Mouse (Mus musculus): ENCODE measurements around the gene Rad54l2. TPM values are rescaled to one million over a fixed set of nuclear protein-coding genes. Genes with fewer than 3 reads are reported as not detected.
A peak's percentile ranks its signal among the peaks of the same experiment; 100 is the strongest.

Gene Rad54l2
- total and polyA plus RNA-seq, 2 experiments, result 8.1 to 21.5 TPM

- Histone ChIP-seq H3K9ac (ENCODE audit: low read depth, low read length) (no peak overlapping the region), H3K27ac (replicated peaks; ENCODE audit: insufficient read depth, low read depth, low read length) (peak overlapping the region; percentile 53), H3K27me3 (ENCODE audit: control insufficient read depth, insufficient read depth, low read length) (no peaks in the 10 kb centered on the region), H3K79me2 (ENCODE audit: control insufficient read depth, insufficient read depth, low read length) (peaks cover 13% of the 10 kb centered on the region), H3K4me1 (ENCODE audit: control insufficient read depth, insufficient read depth, low read length) (peaks cover 26% of the 10 kb centered on the region), H3K4me3 (ENCODE audit: insufficient read depth, low read depth, low read length) (no peak overlapping the region), H3K36me3 (ENCODE audit: control insufficient read depth, insufficient read depth, low read length) (peaks cover 8% of the 10 kb centered on the region)
- 30% methylated on average over 2 of the region's 2 CpGs for WGBS
- DNase-seq (ENCODE audit: extremely low read depth, low read depth, low spot score), result peak; percentile 84
- TF ChIP-seq POLR2A (IDR thresholded peaks at IDR 0.05; ENCODE audit: extremely low read depth, insufficient read depth, low read length) (no peak), CTCF (IDR thresholded peaks at IDR 0.05; ENCODE audit: low read depth, low read length) (no peak)
These were observed 63.6 kb downstream of the Rad54l2 start for GRCm38 (mm10) chr9:106725435-106725834.

DNA sequence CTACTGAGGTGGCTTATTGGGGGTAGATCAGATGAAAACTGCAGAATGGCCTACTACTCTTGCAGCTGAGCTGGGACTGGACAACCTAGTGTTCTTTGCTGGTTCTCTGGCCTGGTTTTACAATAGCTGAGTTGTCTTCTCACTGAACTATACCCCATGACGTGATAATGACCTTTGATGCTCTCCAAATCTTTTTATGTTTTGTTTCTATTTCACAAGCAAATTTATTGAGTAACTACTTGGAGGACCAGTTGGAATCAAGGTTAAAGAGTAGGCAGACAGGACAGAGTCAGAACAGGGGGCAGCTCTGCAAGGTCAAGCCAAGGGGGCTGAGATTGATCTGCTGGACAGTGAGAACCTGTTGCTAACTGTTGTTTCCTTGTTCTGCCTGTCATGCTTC lies 64.1 kb downstream of the Rad54l2 start:
- Histone ChIP-seq H3K27me3 (ENCODE audit: control insufficient read depth, insufficient read depth, low read length) (no peaks in the 10 kb centered on the region), H3K36me3 (ENCODE audit: control insufficient read depth, insufficient read depth, low read length) (peaks cover 13% of the 10 kb centered on the region), H3K27ac (replicated peaks; ENCODE audit: insufficient read depth, low read depth, low read length) (peak overlapping the region; percentile 99), H3K4me1 (ENCODE audit: control insufficient read depth, insufficient read depth, low read length) (peaks cover 24% of the 10 kb centered on the region), H3K79me2 (ENCODE audit: control insufficient read depth, insufficient read depth, low read length) (peaks cover 10% of the 10 kb centered on the region; the same call in 1 of the 2 replicates), H3K4me3 (ENCODE audit: insufficient read depth, low read depth, low read length) (no peak overlapping the region), H3K9ac (ENCODE audit: low read depth, low read length) (peak overlapping the region; percentile 57)
- peak; percentile 99 for DNase-seq (ENCODE audit: extremely low read depth, low read depth, low spot score)
- TF ChIP-seq CTCF (IDR thresholded peaks at IDR 0.05; ENCODE audit: low read depth, low read length) (no peak), POLR2A (IDR thresholded peaks at IDR 0.05; ENCODE audit: extremely low read depth, insufficient read depth, low read length) (no peak)
- 17% methylated on average over 1 of the region's 1 CpGs for whole genome bisulfite sequencing

DNA sequence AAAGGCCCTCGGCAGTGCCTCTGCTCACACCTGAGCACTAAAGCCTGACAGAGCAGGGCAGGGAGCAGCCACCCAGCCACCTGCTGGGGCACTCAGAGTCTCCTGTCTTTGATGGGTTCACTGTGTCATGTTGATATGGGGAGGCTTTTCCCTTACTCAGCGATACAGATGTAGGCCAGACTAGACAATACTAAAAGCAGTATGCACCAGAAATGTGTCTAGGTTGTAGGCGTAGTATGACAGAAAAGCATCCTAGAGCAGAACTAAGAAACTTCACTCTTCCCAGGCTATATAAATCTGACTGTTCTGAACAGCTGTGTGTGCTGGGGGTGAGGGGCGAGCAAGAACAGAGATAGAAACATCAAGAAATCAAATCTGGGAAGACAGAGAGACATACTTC lies 72.3 kb downstream of the Rad54l2 start:
- TF ChIP-seq CTCF (IDR thresholded peaks at IDR 0.05; ENCODE audit: low read depth, low read length), result no peak
- TF ChIP-seq POLR2A (IDR thresholded peaks at IDR 0.05; ENCODE audit: extremely low read depth, insufficient read depth, low read length), result no peak
- H3K27ac ChIP-seq (replicated peaks; ENCODE audit: insufficient read depth, low read depth, low read length), result peak overlapping the region; percentile 48; the same call in 1 of the 2 replicates
- H3K36me3 ChIP-seq (ENCODE audit: control insufficient read depth, insufficient read depth, low read length), result peaks cover 62% of the 10 kb centered on the region
- H3K79me2 ChIP-seq (ENCODE audit: control insufficient read depth, insufficient read depth, low read length), result peaks cover 3% of the 10 kb centered on the region; the same call in 1 of the 2 replicates
- H3K27me3 ChIP-seq (ENCODE audit: control insufficient read depth, insufficient read depth, low read length), result no peaks in the 10 kb centered on the region
- no peak overlapping the region for H3K9ac ChIP-seq (ENCODE audit: low read depth, low read length)
- DNase-seq (ENCODE audit: extremely low read depth, low read depth, low spot score), result no peak
- H3K4me3 ChIP-seq (ENCODE audit: insufficient read depth, low read depth, low read length), result no peak overlapping the region
- 89% methylated on average over 4 of the region's 4 CpGs for WGBS
- peaks cover 20% of the 10 kb centered on the region for H3K4me1 ChIP-seq (ENCODE audit: control insufficient read depth, insufficient read depth, low read length)

GRCm38 (mm10) chr9:106716232-106716631 lies 72.8 kb downstream of the Rad54l2 start:
- Histone ChIP-seq H3K27ac (replicated peaks; ENCODE audit: insufficient read depth, low read depth, low read length) (peak overlapping the region; percentile 64), H3K4me1 (ENCODE audit: control insufficient read depth, insufficient read depth, low read length) (peaks cover 20% of the 10 kb centered on the region), H3K4me3 (ENCODE audit: insufficient read depth, low read depth, low read length) (no peak overlapping the region), H3K79me2 (ENCODE audit: control insufficient read depth, insufficient read depth, low read length) (peaks cover 3% of the 10 kb centered on the region; the same call in 1 of the 2 replicates), H3K27me3 (ENCODE audit: control insufficient read depth, insufficient read depth, low read length) (no peaks in the 10 kb centered on the region), H3K36me3 (ENCODE audit: control insufficient read depth, insufficient read depth, low read length) (peaks cover 64% of the 10 kb centered on the region), H3K9ac (ENCODE audit: low read depth, low read length) (peak overlapping the region; percentile 55; the same call in 1 of the 2 replicates)
- DNase-seq (ENCODE audit: extremely low read depth, low read depth, low spot score), result peak; percentile 78
- 55% methylated on average over 2 of the region's 2 CpGs for WGBS
- TF ChIP-seq POLR2A (IDR thresholded peaks at IDR 0.05; ENCODE audit: extremely low read depth, insufficient read depth, low read length) (no peak), CTCF (IDR thresholded peaks at IDR 0.05; ENCODE audit: low read depth, low read length) (no peak)

DNA sequence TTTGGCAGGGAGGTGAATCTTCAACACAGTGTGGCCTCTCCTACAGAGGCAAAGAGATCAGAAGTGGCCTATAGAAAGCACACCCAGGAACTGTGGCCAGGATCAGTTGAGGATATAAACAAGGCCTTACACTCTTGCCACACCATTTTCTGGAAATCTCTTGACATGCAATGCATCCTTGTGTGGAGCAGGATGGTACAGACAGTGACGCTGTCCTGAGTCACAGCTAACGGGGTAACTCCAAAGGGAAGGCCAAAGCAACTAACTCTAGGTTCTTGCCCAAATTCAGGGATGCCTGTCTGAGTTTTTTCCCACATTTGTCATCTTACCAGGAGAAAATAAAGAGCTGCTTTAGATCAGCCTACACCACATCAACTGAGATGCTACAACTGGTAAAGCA lies 76.5 kb downstream of the Rad54l2 start:
- H3K79me2 ChIP-seq (ENCODE audit: control insufficient read depth, insufficient read depth, low read length), result peaks cover 3% of the 10 kb centered on the region; the same call in 1 of the 2 replicates
- H3K27ac ChIP-seq (replicated peaks; ENCODE audit: insufficient read depth, low read depth, low read length), result no peak overlapping the region
- 98% methylated on average over 2 of the region's 2 CpGs for WGBS
- no peak overlapping the region for H3K4me3 ChIP-seq (ENCODE audit: insufficient read depth, low read depth, low read length)
- H3K36me3 ChIP-seq (ENCODE audit: control insufficient read depth, insufficient read depth, low read length), result peaks cover 73% of the 10 kb centered on the region
- no peak for DNase-seq (ENCODE audit: extremely low read depth, low read depth, low spot score)
- no peaks in the 10 kb centered on the region for H3K27me3 ChIP-seq (ENCODE audit: control insufficient read depth, insufficient read depth, low read length)
- H3K9ac ChIP-seq (ENCODE audit: low read depth, low read length), result no peak overlapping the region
- TF ChIP-seq CTCF (IDR thresholded peaks at IDR 0.05; ENCODE audit: low read depth, low read length) (no peak), POLR2A (IDR thresholded peaks at IDR 0.05; ENCODE audit: extremely low read depth, insufficient read depth, low read length) (no peak)
- peaks cover 11% of the 10 kb centered on the region for H3K4me1 ChIP-seq (ENCODE audit: control insufficient read depth, insufficient read depth, low read length)

DNA sequence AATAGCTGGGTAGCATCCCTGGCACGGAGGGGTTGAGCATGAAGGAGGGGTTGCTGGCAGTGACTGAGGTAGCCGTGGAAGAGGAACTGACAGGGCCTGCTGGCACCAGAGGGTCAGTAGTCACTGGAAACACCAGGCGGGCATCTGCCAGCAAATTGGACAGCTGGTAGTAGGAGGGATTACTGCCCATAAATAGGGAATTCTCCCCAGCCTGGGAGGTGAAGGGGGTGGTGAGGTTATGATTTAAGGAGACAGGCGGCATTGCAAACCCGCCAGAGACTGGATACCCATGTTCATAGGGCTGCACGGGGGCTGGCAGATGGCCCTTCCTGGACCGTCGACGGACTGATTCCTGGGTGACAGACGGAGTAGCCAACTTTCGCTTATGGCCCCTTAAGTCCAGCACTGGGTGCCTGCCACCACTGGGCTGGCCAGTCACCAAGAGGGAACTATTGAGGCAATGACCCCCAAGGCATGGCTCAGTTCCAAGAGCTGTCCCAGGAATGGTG lies 96.0 kb downstream of the Rad54l2 start:
- WGBS, result 91% methylated on average over 11 of the region's 11 CpGs
- no peaks in the 10 kb centered on the region for H3K27me3 ChIP-seq (ENCODE audit: control insufficient read depth, insufficient read depth, low read length)
- DNase-seq (ENCODE audit: extremely low read depth, low read depth, low spot score), result no peak
- H3K4me1 ChIP-seq (ENCODE audit: control insufficient read depth, insufficient read depth, low read length), result no peaks in the 10 kb centered on the region
- peaks cover 47% of the 10 kb centered on the region for H3K36me3 ChIP-seq (ENCODE audit: control insufficient read depth, insufficient read depth, low read length)
- H3K4me3 ChIP-seq (ENCODE audit: insufficient read depth, low read depth, low read length), result no peak overlapping the region
- H3K9ac ChIP-seq (ENCODE audit: low read depth, low read length), result no peak overlapping the region
- H3K79me2 ChIP-seq (ENCODE audit: control insufficient read depth, insufficient read depth, low read length), result no peaks in the 10 kb centered on the region
- H3K27ac ChIP-seq (replicated peaks; ENCODE audit: insufficient read depth, low read depth, low read length), result no peak overlapping the region
- no peak for TF ChIP-seq POLR2A (IDR thresholded peaks at IDR 0.05; ENCODE audit: extremely low read depth, insufficient read depth, low read length)
- no peak for TF ChIP-seq CTCF (IDR thresholded peaks at IDR 0.05; ENCODE audit: low read depth, low read length)

All from liver, adult 2 months (tissue).